Mouse (Mus musculus): Measurements from ENCODE around the gene Rcor1. TPM values are rescaled to one million over a fixed set of nuclear protein-coding genes. Genes with fewer than 3 reads are reported as not detected.

Rcor1 gene
- polyA plus RNA-seq, 1 experiment from 2014 or later: 3.6 TPM

DNA sequence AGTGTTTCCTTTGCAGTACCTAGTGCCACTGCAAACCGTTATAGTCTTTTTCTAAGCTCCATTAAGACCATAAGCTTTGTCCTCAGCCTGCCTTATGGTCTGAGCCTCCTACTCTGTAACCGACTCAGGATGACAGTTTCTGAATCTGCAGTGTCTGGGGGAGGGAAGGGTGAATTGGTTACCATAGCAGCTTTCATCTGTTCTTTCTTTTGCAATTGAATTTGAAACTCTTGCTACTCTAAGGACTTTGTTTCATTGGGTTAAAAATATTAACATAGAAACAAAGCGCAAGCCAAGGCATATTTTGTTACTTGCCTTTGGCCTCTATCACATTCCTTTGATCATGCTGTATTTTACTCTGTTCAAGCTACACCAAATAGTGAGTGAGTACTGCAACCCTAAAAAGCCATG, 49.6 kb downstream of the Rcor1 start:
- 68% methylated on average over 3 of the region's 3 CpGs for WGBS (ENCODE audit: insufficient replicate concordance)
- ATAC-seq (no peak), DNase-seq (no peak)
- H3K9me3 ChIP-seq (ENCODE audit: low read length): no peaks in the 10 kb centered on the region
- H3K9ac ChIP-seq (replicated peaks): no peak overlapping the region
- H3K27ac ChIP-seq (ENCODE audit: low read depth): no peak overlapping the region; the same call in 1 of the 2 replicates
- no peak overlapping the region for H3K4me3 ChIP-seq (ENCODE audit: low read depth, low read length)
- H3K36me3 ChIP-seq (replicated peaks; ENCODE audit: insufficient read depth, low read length): peaks cover 8% of the 10 kb centered on the region
- TF ChIP-seq CTCF (IDR thresholded peaks at IDR 0.05; ENCODE audit: low read depth) (no peak), EP300 (IDR thresholded peaks at IDR 0.05; ENCODE audit: low read depth) (no peak)
- H3K27me3 ChIP-seq (ENCODE audit: insufficient read depth, low read length): no peaks in the 10 kb centered on the region
- H3K4me2 ChIP-seq (ENCODE audit: low read depth, low read length): no peak overlapping the region
- peaks cover 3% of the 10 kb centered on the region; the same call in 1 of the 2 replicates for H3K4me1 ChIP-seq (ENCODE audit: insufficient read depth)

DNA sequence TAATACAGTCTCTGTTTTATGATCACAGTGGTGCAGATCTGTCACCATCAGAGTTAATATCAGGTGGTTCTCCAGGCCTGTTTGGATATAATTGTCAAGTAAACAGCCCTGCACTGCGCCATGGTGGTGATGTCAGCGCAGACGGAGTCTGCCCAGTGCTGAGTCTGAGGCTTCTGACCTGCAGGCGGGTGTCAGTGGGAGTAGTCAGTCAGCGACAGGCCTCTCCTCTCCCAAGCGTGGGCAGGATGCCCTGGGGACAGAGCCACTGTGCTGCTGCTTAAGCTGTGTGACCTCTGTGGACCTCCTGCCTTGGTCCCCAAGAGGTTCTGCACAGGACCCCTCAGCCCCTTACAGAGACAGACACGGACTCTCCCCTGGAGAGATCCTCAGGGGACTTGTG, 50.0 kb downstream of the Rcor1 start:
- no peaks in the 10 kb centered on the region for H3K27me3 ChIP-seq (ENCODE audit: insufficient read depth, low read length)
- H3K4me1 ChIP-seq (ENCODE audit: insufficient read depth): peaks cover 3% of the 10 kb centered on the region; the same call in 1 of the 2 replicates
- no peak for TF ChIP-seq EP300 (IDR thresholded peaks at IDR 0.05; ENCODE audit: low read depth)
- no peak for TF ChIP-seq CTCF (IDR thresholded peaks at IDR 0.05; ENCODE audit: low read depth)
- H3K9ac ChIP-seq (replicated peaks): no peak overlapping the region
- 81% methylated on average over 7 of the region's 7 CpGs for WGBS (ENCODE audit: insufficient replicate concordance)
- no peak overlapping the region for H3K27ac ChIP-seq (ENCODE audit: low read depth)
- ATAC-seq (peak; percentile 68), DNase-seq (no peak)
- no peak overlapping the region for H3K4me3 ChIP-seq (ENCODE audit: low read depth, low read length)
- H3K9me3 ChIP-seq (ENCODE audit: low read length): no peaks in the 10 kb centered on the region
- peaks cover 7% of the 10 kb centered on the region for H3K36me3 ChIP-seq (replicated peaks; ENCODE audit: insufficient read depth, low read length)
- H3K4me2 ChIP-seq (ENCODE audit: low read depth, low read length): no peak overlapping the region

DNA sequence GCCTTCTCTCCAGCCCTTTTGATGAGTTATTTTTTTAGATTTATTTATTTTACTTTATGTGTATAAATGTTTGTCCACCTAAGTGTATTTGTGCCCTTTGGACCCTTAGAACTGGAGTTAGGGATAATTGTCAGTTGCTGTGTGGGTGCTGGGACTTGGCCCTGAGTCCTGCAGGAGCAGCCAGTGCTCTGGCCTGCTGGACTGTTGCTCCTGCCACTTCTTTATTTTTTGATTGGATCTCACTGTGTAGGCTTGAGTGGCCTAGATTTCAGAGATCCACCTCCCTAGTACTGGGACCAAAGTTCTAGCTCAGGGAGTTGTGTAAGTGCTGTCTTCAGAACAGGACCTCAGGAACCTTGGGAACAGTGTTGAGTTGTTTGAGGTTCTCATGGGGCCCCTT, 51.6 kb downstream of the Rcor1 start:
- Histone ChIP-seq H3K36me3 (replicated peaks; ENCODE audit: insufficient read depth, low read length) (no peaks in the 10 kb centered on the region; the same call in 1 of the 2 replicates), H3K27ac (ENCODE audit: low read depth) (no peak overlapping the region), H3K4me3 (ENCODE audit: low read depth, low read length) (no peak overlapping the region), H3K9ac (replicated peaks) (no peak overlapping the region), H3K9me3 (ENCODE audit: low read length) (no peaks in the 10 kb centered on the region), H3K4me2 (ENCODE audit: low read depth, low read length) (no peak overlapping the region), H3K4me1 (ENCODE audit: insufficient read depth) (peaks cover 6% of the 10 kb centered on the region), H3K27me3 (ENCODE audit: insufficient read depth, low read length) (no peaks in the 10 kb centered on the region)
- no peak for ATAC-seq
- DNase-seq: no peak
- TF ChIP-seq EP300 (IDR thresholded peaks at IDR 0.05; ENCODE audit: low read depth) (no peak), CTCF (IDR thresholded peaks at IDR 0.05; ENCODE audit: low read depth) (no peak)

DNA sequence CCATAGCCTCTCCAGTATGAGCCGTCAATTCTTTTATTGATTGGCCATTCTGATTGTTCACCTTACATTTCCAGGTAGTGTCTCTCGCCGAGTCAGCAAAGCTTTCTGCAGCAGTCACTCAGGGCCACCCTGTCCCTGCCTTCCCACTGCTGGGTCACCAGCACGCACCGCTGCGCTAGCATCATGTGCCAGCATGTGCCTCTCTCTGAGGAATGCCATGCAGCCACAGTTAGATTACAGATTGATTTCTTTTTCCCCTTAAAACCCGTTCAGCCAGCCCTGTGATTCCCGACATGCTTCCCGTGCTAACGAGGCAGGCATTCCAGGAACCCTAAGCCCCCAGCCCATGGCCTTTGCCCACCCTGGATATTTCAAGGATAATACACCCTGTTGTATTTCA, 52.8 kb downstream of the Rcor1 start:
- H3K4me3 ChIP-seq (ENCODE audit: low read depth, low read length): no peak overlapping the region
- H3K9ac ChIP-seq (replicated peaks): no peak overlapping the region
- peaks cover 6% of the 10 kb centered on the region for H3K4me1 ChIP-seq (ENCODE audit: insufficient read depth)
- peaks cover 2% of the 10 kb centered on the region; the same call in 1 of the 2 replicates for H3K36me3 ChIP-seq (replicated peaks; ENCODE audit: insufficient read depth, low read length)
- H3K9me3 ChIP-seq (ENCODE audit: low read length): no peaks in the 10 kb centered on the region
- no peaks in the 10 kb centered on the region for H3K27me3 ChIP-seq (ENCODE audit: insufficient read depth, low read length)
- ATAC-seq (no peak), DNase-seq (no peak)
- no peak for TF ChIP-seq CTCF (IDR thresholded peaks at IDR 0.05; ENCODE audit: low read depth)
- no peak for TF ChIP-seq EP300 (IDR thresholded peaks at IDR 0.05; ENCODE audit: low read depth)
- no peak overlapping the region for H3K4me2 ChIP-seq (ENCODE audit: low read depth, low read length)
- 89% methylated on average over 10 of the region's 10 CpGs for WGBS (ENCODE audit: insufficient replicate concordance)
- no peak overlapping the region for H3K27ac ChIP-seq (ENCODE audit: low read depth)

DNA sequence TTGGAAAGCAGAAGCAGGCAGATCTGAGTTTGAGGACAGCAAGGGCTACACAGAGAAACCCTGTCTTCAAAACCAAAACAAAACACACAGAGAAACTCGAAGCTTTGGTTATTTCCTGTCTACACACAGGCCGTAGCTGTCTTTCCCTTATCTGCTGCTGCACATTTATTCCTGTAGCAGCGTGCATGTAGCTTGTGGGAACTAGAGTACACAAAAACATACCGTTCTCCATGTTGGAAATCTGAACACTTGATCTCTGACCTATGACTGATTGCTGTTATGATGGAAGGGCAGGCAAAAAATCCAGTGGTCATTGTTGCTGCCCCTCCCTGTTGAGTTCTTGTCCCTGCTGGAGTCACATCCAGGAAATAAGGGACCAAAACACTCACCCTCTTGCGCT, 54.9 kb downstream of the Rcor1 start:
- Histone ChIP-seq H3K4me1 (ENCODE audit: insufficient read depth) (peaks cover 6% of the 10 kb centered on the region), H3K4me2 (ENCODE audit: low read depth, low read length) (no peak overlapping the region), H3K9me3 (ENCODE audit: low read length) (no peaks in the 10 kb centered on the region), H3K4me3 (ENCODE audit: low read depth, low read length) (no peak overlapping the region), H3K36me3 (replicated peaks; ENCODE audit: insufficient read depth, low read length) (peaks cover 7% of the 10 kb centered on the region; the same call in 1 of the 2 replicates), H3K27ac (ENCODE audit: low read depth) (peak overlapping the region; percentile 46), H3K9ac (replicated peaks) (no peak overlapping the region), H3K27me3 (ENCODE audit: insufficient read depth, low read length) (no peaks in the 10 kb centered on the region)
- WGBS (ENCODE audit: insufficient replicate concordance): 42% methylated on average over 5 of the region's 5 CpGs
- peak; percentile 79 for ATAC-seq
- no peak for DNase-seq
- TF ChIP-seq EP300 (IDR thresholded peaks at IDR 0.05; ENCODE audit: low read depth) (peak; percentile 70), CTCF (IDR thresholded peaks at IDR 0.05; ENCODE audit: low read depth) (no peak)

DNA sequence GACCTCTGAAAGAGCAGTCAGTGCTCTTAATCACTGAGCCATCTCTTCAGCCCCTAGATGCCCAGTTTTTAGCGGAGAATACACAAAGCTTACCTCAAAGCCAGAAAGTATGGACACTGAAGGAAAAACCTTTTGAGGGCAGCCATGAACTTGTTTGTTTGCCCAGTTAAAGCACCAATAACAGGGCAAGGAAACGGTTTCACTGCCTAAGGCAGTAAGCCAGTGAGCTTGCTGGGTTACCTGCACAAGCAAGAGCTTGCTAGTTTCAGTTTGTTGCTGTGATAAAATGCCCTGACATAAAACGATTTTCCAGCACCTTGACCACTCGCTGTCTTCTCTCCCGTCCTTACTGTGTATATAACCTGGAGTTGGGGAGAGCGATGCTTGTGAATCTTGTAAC, 55.9 kb downstream of the Rcor1 start:
- no peak overlapping the region for H3K4me2 ChIP-seq (ENCODE audit: low read depth, low read length)
- TF ChIP-seq CTCF (IDR thresholded peaks at IDR 0.05; ENCODE audit: low read depth): no peak
- DNase-seq: no peak
- H3K9me3 ChIP-seq (ENCODE audit: low read length): no peaks in the 10 kb centered on the region
- H3K27ac ChIP-seq (ENCODE audit: low read depth): no peak overlapping the region
- no peak overlapping the region for H3K4me3 ChIP-seq (ENCODE audit: low read depth, low read length)
- H3K27me3 ChIP-seq (ENCODE audit: insufficient read depth, low read length): no peaks in the 10 kb centered on the region
- WGBS (ENCODE audit: insufficient replicate concordance): 82% methylated on average over 6 of the region's 6 CpGs
- H3K4me1 ChIP-seq (ENCODE audit: insufficient read depth): peaks cover 6% of the 10 kb centered on the region
- H3K9ac ChIP-seq (replicated peaks): no peak overlapping the region
- H3K36me3 ChIP-seq (replicated peaks; ENCODE audit: insufficient read depth, low read length): peaks cover 11% of the 10 kb centered on the region; the same call in 1 of the 2 replicates
- no peak for ATAC-seq

DNA sequence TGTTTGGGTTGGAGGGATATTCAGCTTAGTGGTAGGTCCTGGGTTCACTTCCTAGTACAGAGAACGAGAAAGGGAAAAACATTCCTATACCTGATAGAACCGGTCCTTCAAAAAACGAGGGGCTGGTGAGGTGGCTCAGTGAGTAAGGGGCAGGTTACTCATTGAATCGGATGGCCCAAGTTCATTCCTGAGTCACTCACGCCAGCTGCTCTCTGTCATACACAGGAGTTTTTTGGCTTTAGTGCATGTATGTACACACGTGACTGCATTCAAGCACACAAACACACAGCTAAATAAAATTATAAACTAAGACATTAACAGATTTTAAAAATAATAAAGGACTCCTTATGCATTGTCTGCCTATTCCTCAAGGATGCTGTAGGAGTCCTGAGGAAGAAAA, 57.1 kb downstream of the Rcor1 start:
- 83% methylated on average over 6 of the region's 6 CpGs for WGBS (ENCODE audit: insufficient replicate concordance)
- no peak overlapping the region for H3K9ac ChIP-seq (replicated peaks)
- no peaks in the 10 kb centered on the region for H3K27me3 ChIP-seq (ENCODE audit: insufficient read depth, low read length)
- H3K4me2 ChIP-seq (ENCODE audit: low read depth, low read length): no peak overlapping the region
- no peak for TF ChIP-seq CTCF (IDR thresholded peaks at IDR 0.05; ENCODE audit: low read depth)
- no peak for TF ChIP-seq EP300 (IDR thresholded peaks at IDR 0.05; ENCODE audit: low read depth)
- peaks cover 6% of the 10 kb centered on the region for H3K4me1 ChIP-seq (ENCODE audit: insufficient read depth)
- DNase-seq (no peak), ATAC-seq (no peak)
- H3K27ac ChIP-seq (ENCODE audit: low read depth): no peak overlapping the region
- H3K36me3 ChIP-seq (replicated peaks; ENCODE audit: insufficient read depth, low read length): peaks cover 18% of the 10 kb centered on the region; the same call in 1 of the 2 replicates
- H3K9me3 ChIP-seq (ENCODE audit: low read length): no peaks in the 10 kb centered on the region
- H3K4me3 ChIP-seq (ENCODE audit: low read depth, low read length): no peak overlapping the region

Data from liver, postnatal 0 days (tissue).